Mouse (Mus musculus): ENCODE measurements around the gene Fam189a1. TPM values are rescaled to one million over a fixed set of nuclear protein-coding genes. Genes with fewer than 3 reads are reported as not detected.

The Fam189a1 gene
- polyA plus RNA-seq, 1 experiment from 2014 or later, result 3.6 TPM

DNA sequence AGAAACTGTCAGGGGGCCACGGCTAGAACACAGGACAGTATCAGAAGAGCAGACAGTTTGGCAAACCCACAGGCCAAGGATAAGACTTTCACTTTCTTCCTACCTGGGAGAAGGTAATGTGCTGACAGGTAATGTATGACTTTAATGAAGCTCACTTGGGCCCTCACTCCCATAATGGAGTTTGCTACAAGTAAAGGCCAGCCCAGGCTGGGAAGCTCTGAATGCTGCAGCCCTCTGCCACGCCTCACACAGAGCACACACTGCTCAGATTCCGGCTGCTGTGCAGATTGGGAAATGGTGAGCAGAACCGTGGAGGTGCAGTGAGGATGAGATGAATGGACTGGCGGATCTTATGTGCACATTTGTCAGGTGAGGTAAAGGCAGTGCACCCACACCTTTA is 211.7 kb downstream of the Fam189a1 start:
- WGBS, result 79% methylated on average over 5 of the region's 5 CpGs
- H3K4me3 ChIP-seq (ENCODE audit: low read depth, low read length), result no peak overlapping the region
- DNase-seq (ENCODE audit: low spot score), result no peak
- H3K27ac ChIP-seq (replicated peaks; ENCODE audit: low read depth, low read length), result no peak overlapping the region
- H3K27me3 ChIP-seq (replicated peaks; ENCODE audit: control insufficient read depth, insufficient read depth, low read length), result no peaks in the 10 kb centered on the region
- H3K9me3 ChIP-seq (ENCODE audit: control insufficient read depth, low read length), result no peaks in the 10 kb centered on the region
- no peak overlapping the region for H3K4me2 ChIP-seq (ENCODE audit: low read depth, low read length)
- H3K36me3 ChIP-seq (ENCODE audit: control insufficient read depth, insufficient read depth, low read length), result no peaks in the 10 kb centered on the region
- no peak for ATAC-seq (ENCODE audit: low read depth)
- no peaks in the 10 kb centered on the region for H3K4me1 ChIP-seq (ENCODE audit: control insufficient read depth, insufficient read depth, low read length)
- no peak overlapping the region for H3K9ac ChIP-seq (ENCODE audit: low read depth, low read length)

DNA sequence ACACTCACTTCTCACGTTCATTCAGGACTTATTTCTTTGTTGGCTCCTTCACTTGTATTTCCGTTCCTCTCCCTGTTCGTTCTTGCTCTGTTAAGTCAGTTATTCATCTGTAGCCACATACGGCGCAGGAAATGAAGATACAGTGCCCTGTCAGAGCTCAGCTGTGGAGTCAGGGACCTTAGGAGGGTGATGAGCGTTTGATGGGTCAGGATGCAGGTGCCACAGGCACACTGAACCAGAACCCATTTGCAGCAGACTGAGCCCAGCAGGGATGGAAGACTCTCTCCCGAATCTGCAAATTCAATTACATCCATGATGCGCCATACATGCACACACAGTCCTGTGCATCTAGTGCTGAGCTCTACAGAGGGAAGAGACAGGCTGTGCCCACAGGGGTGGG is 212.2 kb downstream of the Fam189a1 start:
- Histone ChIP-seq H3K36me3 (ENCODE audit: control insufficient read depth, insufficient read depth, low read length) (no peaks in the 10 kb centered on the region), H3K27ac (replicated peaks; ENCODE audit: low read depth, low read length) (no peak overlapping the region), H3K27me3 (replicated peaks; ENCODE audit: control insufficient read depth, insufficient read depth, low read length) (no peaks in the 10 kb centered on the region), H3K9ac (ENCODE audit: low read depth, low read length) (no peak overlapping the region), H3K4me3 (ENCODE audit: low read depth, low read length) (no peak overlapping the region), H3K4me2 (ENCODE audit: low read depth, low read length) (no peak overlapping the region), H3K4me1 (ENCODE audit: control insufficient read depth, insufficient read depth, low read length) (no peaks in the 10 kb centered on the region), H3K9me3 (ENCODE audit: control insufficient read depth, low read length) (no peaks in the 10 kb centered on the region)
- WGBS, result 79% methylated on average over 8 of the region's 8 CpGs
- no peak for ATAC-seq (ENCODE audit: low read depth)
- DNase-seq (ENCODE audit: low spot score), result no peak

GRCm38 (mm10) chr7:64936927-64937326 is 219.4 kb downstream of the Fam189a1 start:
- no peak overlapping the region for H3K4me3 ChIP-seq (ENCODE audit: low read depth, low read length)
- no peaks in the 10 kb centered on the region for H3K9me3 ChIP-seq (ENCODE audit: control insufficient read depth, low read length)
- no peak overlapping the region for H3K4me2 ChIP-seq (ENCODE audit: low read depth, low read length)
- peak; percentile 50 for DNase-seq (ENCODE audit: low spot score)
- no peaks in the 10 kb centered on the region for H3K36me3 ChIP-seq (ENCODE audit: control insufficient read depth, insufficient read depth, low read length)
- ATAC-seq (ENCODE audit: low read depth), result peak; percentile 76; the same call in 1 of the 2 replicates
- H3K27ac ChIP-seq (replicated peaks; ENCODE audit: low read depth, low read length), result no peak overlapping the region
- no peaks in the 10 kb centered on the region for H3K27me3 ChIP-seq (replicated peaks; ENCODE audit: control insufficient read depth, insufficient read depth, low read length)
- no peak overlapping the region for H3K9ac ChIP-seq (ENCODE audit: low read depth, low read length)
- WGBS, result 48% methylated on average over 4 of the region's 4 CpGs
- H3K4me1 ChIP-seq (ENCODE audit: control insufficient read depth, insufficient read depth, low read length), result no peaks in the 10 kb centered on the region

- no peak overlapping the region for H3K4me2 ChIP-seq (ENCODE audit: low read depth, low read length)
- DNase-seq (ENCODE audit: low spot score), result no peak
- no peaks in the 10 kb centered on the region for H3K36me3 ChIP-seq (ENCODE audit: control insufficient read depth, insufficient read depth, low read length)
- H3K27ac ChIP-seq (replicated peaks; ENCODE audit: low read depth, low read length), result no peak overlapping the region
- 73% methylated on average over 3 of the region's 3 CpGs for WGBS
- no peaks in the 10 kb centered on the region for H3K9me3 ChIP-seq (ENCODE audit: control insufficient read depth, low read length)
- no peak for ATAC-seq (ENCODE audit: low read depth)
- no peaks in the 10 kb centered on the region for H3K4me1 ChIP-seq (ENCODE audit: control insufficient read depth, insufficient read depth, low read length)
- no peak overlapping the region for H3K9ac ChIP-seq (ENCODE audit: low read depth, low read length)
- H3K4me3 ChIP-seq (ENCODE audit: low read depth, low read length), result no peak overlapping the region
- no peaks in the 10 kb centered on the region for H3K27me3 ChIP-seq (replicated peaks; ENCODE audit: control insufficient read depth, insufficient read depth, low read length)
These were observed 222.3 kb downstream of the Fam189a1 start for GRCm38 (mm10) chr7:64934115-64934514.

DNA sequence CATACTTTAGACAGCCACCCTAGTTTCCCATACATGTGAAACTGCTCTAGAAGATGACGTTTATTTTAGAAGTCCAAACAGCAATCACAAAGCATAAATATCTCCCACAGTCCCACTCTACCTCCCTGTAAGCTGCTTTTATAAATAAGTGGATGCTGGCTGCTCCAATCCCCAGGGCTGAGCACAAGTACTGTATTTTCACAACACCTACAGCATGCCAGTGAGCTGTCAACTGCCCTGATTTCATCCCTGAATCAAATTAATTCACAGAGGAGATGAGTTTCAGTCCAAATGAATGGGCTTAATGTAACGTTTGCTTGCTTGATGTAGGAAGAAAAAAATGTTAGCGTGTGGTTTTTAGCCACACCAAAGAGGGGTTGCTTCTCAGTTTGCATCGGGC is 225.4 kb downstream of the Fam189a1 start:
- Histone ChIP-seq H3K4me3 (ENCODE audit: low read depth, low read length) (no peak overlapping the region), H3K9ac (ENCODE audit: low read depth, low read length) (no peak overlapping the region), H3K27ac (replicated peaks; ENCODE audit: low read depth, low read length) (no peak overlapping the region), H3K4me1 (ENCODE audit: control insufficient read depth, insufficient read depth, low read length) (no peaks in the 10 kb centered on the region), H3K36me3 (ENCODE audit: control insufficient read depth, insufficient read depth, low read length) (no peaks in the 10 kb centered on the region), H3K4me2 (ENCODE audit: low read depth, low read length) (no peak overlapping the region), H3K27me3 (replicated peaks; ENCODE audit: control insufficient read depth, insufficient read depth, low read length) (no peaks in the 10 kb centered on the region), H3K9me3 (ENCODE audit: control insufficient read depth, low read length) (no peaks in the 10 kb centered on the region)
- DNase-seq (ENCODE audit: low spot score) (no peak), ATAC-seq (ENCODE audit: low read depth) (no peak)
- 56% methylated on average over 4 of the region's 4 CpGs for WGBS

- Histone ChIP-seq H3K4me1 (ENCODE audit: control insufficient read depth, insufficient read depth, low read length) (no peaks in the 10 kb centered on the region), H3K4me3 (ENCODE audit: low read depth, low read length) (no peak overlapping the region), H3K9me3 (ENCODE audit: control insufficient read depth, low read length) (no peaks in the 10 kb centered on the region), H3K36me3 (ENCODE audit: control insufficient read depth, insufficient read depth, low read length) (no peaks in the 10 kb centered on the region), H3K27me3 (replicated peaks; ENCODE audit: control insufficient read depth, insufficient read depth, low read length) (no peaks in the 10 kb centered on the region), H3K9ac (ENCODE audit: low read depth, low read length) (no peak overlapping the region), H3K4me2 (ENCODE audit: low read depth, low read length) (no peak overlapping the region), H3K27ac (replicated peaks; ENCODE audit: low read depth, low read length) (no peak overlapping the region)
- 77% methylated on average over 5 of the region's 5 CpGs for WGBS
- DNase-seq (ENCODE audit: low spot score), result no peak
- no peak for ATAC-seq (ENCODE audit: low read depth)
These were observed 232.5 kb downstream of the Fam189a1 start for GRCm38 (mm10) chr7:64923918-64924317.

DNA sequence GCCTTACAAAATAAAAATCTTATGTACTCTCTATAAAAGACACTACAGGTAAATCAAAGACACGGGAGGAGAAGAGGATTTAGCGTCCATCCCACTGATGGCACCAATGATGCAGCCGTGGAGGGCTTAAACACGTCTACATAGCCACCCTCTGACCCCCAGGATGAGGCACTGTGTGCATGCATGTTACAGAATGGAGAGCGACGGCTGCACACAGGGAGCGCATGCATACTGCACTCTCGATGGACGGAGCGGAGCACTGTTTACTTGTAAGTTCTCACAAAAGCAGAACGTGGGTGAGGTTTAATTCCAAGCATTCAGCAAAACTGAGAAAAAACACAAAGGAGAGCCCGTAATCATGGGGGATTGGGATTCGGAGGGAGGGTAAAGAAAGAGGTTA is 235.2 kb downstream of the Fam189a1 start:
- Histone ChIP-seq H3K27me3 (replicated peaks; ENCODE audit: control insufficient read depth, insufficient read depth, low read length) (no peaks in the 10 kb centered on the region), H3K4me1 (ENCODE audit: control insufficient read depth, insufficient read depth, low read length) (no peaks in the 10 kb centered on the region), H3K4me3 (ENCODE audit: low read depth, low read length) (no peak overlapping the region), H3K9me3 (ENCODE audit: control insufficient read depth, low read length) (0 out of 2 replicates have a peak, but pooled peaks cover 6% of the 10 kb centered on the region), H3K9ac (ENCODE audit: low read depth, low read length) (no peak overlapping the region), H3K4me2 (ENCODE audit: low read depth, low read length) (no peak overlapping the region), H3K36me3 (ENCODE audit: control insufficient read depth, insufficient read depth, low read length) (no peaks in the 10 kb centered on the region), H3K27ac (replicated peaks; ENCODE audit: low read depth, low read length) (no peak overlapping the region)
- no peak for DNase-seq (ENCODE audit: low spot score)
- WGBS, result 77% methylated on average over 13 of the region's 13 CpGs
- no peak for ATAC-seq (ENCODE audit: low read depth)

GRCm38 (mm10) chr7:64920735-64921134 is 235.6 kb downstream of the Fam189a1 start:
- H3K4me2 ChIP-seq (ENCODE audit: low read depth, low read length), result no peak overlapping the region
- H3K4me1 ChIP-seq (ENCODE audit: control insufficient read depth, insufficient read depth, low read length), result no peaks in the 10 kb centered on the region
- ATAC-seq (ENCODE audit: low read depth), result no peak
- no peak overlapping the region for H3K27ac ChIP-seq (replicated peaks; ENCODE audit: low read depth, low read length)
- 76% methylated on average over 5 of the region's 5 CpGs for WGBS
- H3K27me3 ChIP-seq (replicated peaks; ENCODE audit: control insufficient read depth, insufficient read depth, low read length), result no peaks in the 10 kb centered on the region
- no peak overlapping the region for H3K4me3 ChIP-seq (ENCODE audit: low read depth, low read length)
- H3K9me3 ChIP-seq (ENCODE audit: control insufficient read depth, low read length), result 0 out of 2 replicates have a peak, but pooled peaks cover 6% of the 10 kb centered on the region
- no peaks in the 10 kb centered on the region for H3K36me3 ChIP-seq (ENCODE audit: control insufficient read depth, insufficient read depth, low read length)
- H3K9ac ChIP-seq (ENCODE audit: low read depth, low read length), result no peak overlapping the region
- DNase-seq (ENCODE audit: low spot score), result no peak

DNA sequence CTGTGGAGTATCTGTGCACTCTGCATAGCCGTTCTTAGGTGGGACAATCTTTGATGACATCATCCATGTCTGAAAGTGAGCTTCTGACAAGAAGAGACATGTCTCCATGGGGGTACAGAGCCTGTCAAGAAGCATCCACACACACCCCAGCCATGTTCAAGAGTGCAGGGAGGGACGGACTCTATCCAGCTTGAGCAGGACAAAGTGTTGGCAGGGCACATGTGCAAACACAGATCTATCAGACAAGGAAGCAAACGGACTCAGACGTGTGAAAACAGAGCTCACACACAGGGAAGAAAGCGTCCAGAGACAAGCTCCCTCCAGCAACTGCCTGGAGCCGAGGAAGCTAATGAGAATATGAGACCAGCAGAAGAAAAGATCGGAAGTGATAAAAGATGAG is 239.7 kb downstream of the Fam189a1 start:
- H3K36me3 ChIP-seq (ENCODE audit: control insufficient read depth, insufficient read depth, low read length), result no peaks in the 10 kb centered on the region
- H3K27me3 ChIP-seq (replicated peaks; ENCODE audit: control insufficient read depth, insufficient read depth, low read length), result no peaks in the 10 kb centered on the region
- DNase-seq (ENCODE audit: low spot score), result peak; percentile 11
- WGBS, result 47% methylated on average over 7 of the region's 7 CpGs
- no peak overlapping the region for H3K4me3 ChIP-seq (ENCODE audit: low read depth, low read length)
- no peak overlapping the region for H3K9ac ChIP-seq (ENCODE audit: low read depth, low read length)
- H3K4me2 ChIP-seq (ENCODE audit: low read depth, low read length), result no peak overlapping the region
- H3K27ac ChIP-seq (replicated peaks; ENCODE audit: low read depth, low read length), result no peak overlapping the region
- H3K9me3 ChIP-seq (ENCODE audit: control insufficient read depth, low read length), result 0 out of 2 replicates have a peak, but pooled peaks cover 6% of the 10 kb centered on the region
- ATAC-seq (ENCODE audit: low read depth), result no peak
- no peaks in the 10 kb centered on the region for H3K4me1 ChIP-seq (ENCODE audit: control insufficient read depth, insufficient read depth, low read length)
